Mouse (Mus musculus): ENCODE results near the gene Zcchc2.

- TF ChIP-seq POLR2A (IDR thresholded peaks at IDR 0.05; ENCODE audit: borderline replicate concordance, control insufficient read depth, low read depth, low read length) (no peak), CTCF (IDR thresholded peaks at IDR 0.05; ENCODE audit: control insufficient read depth, insufficient read depth, low read length) (no peak)
These were observed 594 bp upstream of the Zcchc2 start for GRCm38 (mm10) chr1:105989640-105989984.
